Mouse (Mus musculus) liver, adult 2 months (tissue): ENCODE results near the gene Zc3h12d. TPM values are rescaled to one million over a fixed set of nuclear protein-coding genes. Genes with fewer than 3 reads are reported as not detected.

Experiments used
- DNase-seq: peaks from one replicate; pipeline ENCODE4 v3.0.0-alpha.2; 2011; ENCODE audit warnings: low read depth, low spot score; ENCODE audit errors: extremely low read depth
- H3K27ac ChIP-seq: fragments of 200-500 bp; replicated peaks from 2 replicates; pipeline ENCODE4 v1.5.1; 2012; ENCODE audit warnings: low read depth, mild to moderate bottlenecking, control low read depth, inconsistent platforms, low read length; ENCODE audit not compliant: insufficient read depth
- H3K27me3 ChIP-seq: fragments of 200-500 bp; 2 replicates; pipeline ENCODE4 v1.6.1; 2012; ENCODE audit warnings: mild to moderate bottlenecking, moderate library complexity, low read length, inconsistent platforms; ENCODE audit not compliant: control insufficient read depth, insufficient read depth
- H3K36me3 ChIP-seq: fragments of 200-500 bp; 2 replicates; pipeline ENCODE4 v1.6.1; 2012; ENCODE audit warnings: low read length, inconsistent platforms; ENCODE audit not compliant: control insufficient read depth, insufficient read depth
- H3K4me1 ChIP-seq: fragments of 200-500 bp; 2 replicates; pipeline ENCODE4 v1.6.1; 2011; ENCODE audit warnings: low read length; ENCODE audit not compliant: control insufficient read depth, insufficient read depth
- H3K4me3 ChIP-seq: fragments of 200-500 bp; 2 replicates; pipeline ENCODE4 v1.5.1; 2011; ENCODE audit warnings: low read depth, mild to moderate bottlenecking, control low read depth, low read length, moderate library complexity; ENCODE audit not compliant: insufficient read depth
- H3K79me2 ChIP-seq: fragments of 200-500 bp; 2 replicates; pipeline ENCODE4 v1.6.1; 2012; ENCODE audit warnings: inconsistent platforms, mild to moderate bottlenecking, low read length, moderate library complexity; ENCODE audit not compliant: control insufficient read depth, insufficient read depth
- H3K9ac ChIP-seq: fragments of 200-500 bp; 2 replicates; pipeline ENCODE4 v1.6.1; 2012; ENCODE audit warnings: low read depth, mild to moderate bottlenecking, control low read depth, inconsistent platforms, low read length
- CTCF ChIP-seq: fragments of 200-500 bp; IDR thresholded peaks from 2 replicates; pipeline ENCODE4 v1.5.1; 2011; ENCODE audit warnings: low read depth, low read length, control low read depth
- POLR2A ChIP-seq: fragments of 200-500 bp; IDR thresholded peaks from 2 replicates; pipeline ENCODE4 v1.6.1; 2011; ENCODE audit warnings: low read length, control low read depth; ENCODE audit not compliant: insufficient read depth; ENCODE audit errors: extremely low read depth
- WGBS: fragments of 180-500 bp; shearing (Covaris S2); methylation state at CpG from one replicate; pipeline ENCODE4 v1.1.7; 2018; 5-methylcytosine and 5-hydroxymethylcytosine counted together
- polyA plus RNA-seq: library from polyadenylated mRNA; depleted of rRNA; stranded (reverse); fragments of >200 nt; gene quantifications from 2 replicates; pipeline ENCODE4 v1.2.3, GENCODE M21; 2012
- total RNA-seq: library from RNA; depleted of rRNA; stranded (reverse); fragments of >200 nt; gene quantifications from 2 replicates; pipeline ENCODE4 v1.2.3, GENCODE M21; 2014

Zc3h12d gene
- total and polyA plus RNA-seq, 2 experiments = 1.6 to 2.2 TPM

DNA sequence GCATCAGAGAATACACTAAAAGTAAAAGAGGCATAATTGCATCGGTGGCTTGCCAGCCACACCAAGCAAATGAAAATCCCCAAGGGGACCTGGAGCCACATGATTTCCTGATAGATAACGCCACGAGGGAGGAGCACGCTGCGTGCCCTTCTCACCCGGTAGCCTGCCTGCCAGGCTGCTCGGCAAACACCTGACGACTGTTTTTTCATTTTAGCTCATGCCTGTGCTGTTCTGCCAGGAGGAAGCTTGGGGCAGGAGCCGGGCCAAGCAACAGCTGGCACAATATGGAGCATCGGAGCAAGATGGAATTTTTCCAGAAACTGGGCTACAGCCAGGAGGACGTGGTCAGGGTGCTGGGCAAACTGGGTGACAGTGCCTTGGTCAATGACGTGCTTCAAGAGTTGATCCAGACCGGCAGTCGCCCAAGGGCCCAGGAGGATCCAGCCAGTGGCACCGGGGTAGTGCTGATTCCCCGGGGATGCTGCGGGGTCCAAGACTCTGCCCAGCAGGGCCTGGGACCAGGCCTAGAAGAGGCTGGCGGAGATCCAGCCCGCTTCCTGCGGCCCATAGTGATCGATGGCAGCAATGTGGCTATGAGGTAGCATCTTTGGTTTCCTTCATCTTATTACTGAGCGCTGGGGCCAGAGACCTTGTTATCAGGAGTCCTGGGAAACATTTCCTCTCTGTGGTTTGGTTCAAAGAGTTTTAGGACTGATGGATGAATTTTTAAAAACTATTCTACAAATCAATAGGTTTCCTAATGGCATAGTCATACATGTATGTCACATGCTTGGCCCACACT lies 7.5 kb downstream of the Zc3h12d start:
- H3K27ac ChIP-seq = peak overlapping the region; percentile 66
- H3K9ac ChIP-seq = 0 out of 2 replicates have a peak overlapping the region, but pooled peaks have one; percentile 7
- peaks cover 16% of the 10 kb centered on the region for H3K4me1 ChIP-seq
- TF ChIP-seq POLR2A (no peak), CTCF (no peak)
- 27% methylated on average over 22 of the region's 22 CpGs for WGBS
- peak; percentile 97 for DNase-seq
- no peaks in the 10 kb centered on the region for H3K36me3 ChIP-seq
- H3K4me3 ChIP-seq = no peak overlapping the region
- H3K79me2 ChIP-seq = no peaks in the 10 kb centered on the region
- H3K27me3 ChIP-seq = no peaks in the 10 kb centered on the region

DNA sequence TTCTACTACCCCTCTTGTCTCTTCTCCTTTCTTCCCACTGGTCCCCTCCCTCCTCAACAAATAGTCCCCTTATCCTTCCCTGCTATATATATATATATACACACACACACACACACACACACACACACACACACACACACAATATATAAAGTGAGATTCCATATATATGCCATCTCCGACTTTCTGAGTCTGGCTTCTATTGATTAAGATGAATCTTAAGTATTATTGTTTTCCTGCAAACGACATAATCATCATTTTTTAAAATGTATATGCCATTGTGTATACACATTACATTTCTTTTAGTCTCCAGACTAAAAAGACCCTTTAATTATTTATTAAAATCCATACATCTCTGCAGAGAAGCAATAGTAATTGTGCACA lies 8.1 kb downstream of the Zc3h12d start:
- H3K79me2 ChIP-seq = no peaks in the 10 kb centered on the region
- DNase-seq = no peak
- H3K36me3 ChIP-seq = no peaks in the 10 kb centered on the region
- no peak overlapping the region for H3K9ac ChIP-seq
- peaks cover 16% of the 10 kb centered on the region for H3K4me1 ChIP-seq
- TF ChIP-seq CTCF (no peak), POLR2A (no peak)
- no peaks in the 10 kb centered on the region for H3K27me3 ChIP-seq
- 91% methylated on average over 2 of the region's 2 CpGs for WGBS
- H3K27ac ChIP-seq = no peak overlapping the region
- H3K4me3 ChIP-seq = no peak overlapping the region

DNA sequence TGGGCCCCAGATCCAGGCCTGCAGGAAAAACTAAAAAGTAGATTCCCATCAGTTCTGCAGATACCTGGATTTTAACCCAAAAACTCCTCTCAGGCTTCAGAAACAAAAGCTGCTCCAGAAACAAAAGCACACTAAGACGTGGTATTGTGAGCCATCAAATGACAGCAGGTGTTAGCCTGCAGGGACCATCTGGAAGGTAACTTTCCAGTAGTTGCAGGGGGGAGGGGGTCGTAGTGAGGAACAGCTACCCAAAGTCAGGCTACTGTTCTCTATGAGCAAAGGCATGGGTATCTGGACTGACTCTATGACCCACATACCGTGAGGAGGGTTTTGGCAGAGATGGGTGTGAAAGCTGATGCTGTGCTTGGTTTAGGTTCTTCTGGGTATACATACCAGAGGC lies 8.5 kb downstream of the Zc3h12d start:
- TF ChIP-seq CTCF (no peak), POLR2A (no peak)
- Histone ChIP-seq H3K79me2 (no peaks in the 10 kb centered on the region), H3K27me3 (no peaks in the 10 kb centered on the region), H3K27ac (no peak overlapping the region), H3K9ac (no peak overlapping the region), H3K36me3 (no peaks in the 10 kb centered on the region), H3K4me1 (peaks cover 16% of the 10 kb centered on the region), H3K4me3 (no peak overlapping the region)
- WGBS = 91% methylated on average over 3 of the region's 3 CpGs
- no peak for DNase-seq

DNA sequence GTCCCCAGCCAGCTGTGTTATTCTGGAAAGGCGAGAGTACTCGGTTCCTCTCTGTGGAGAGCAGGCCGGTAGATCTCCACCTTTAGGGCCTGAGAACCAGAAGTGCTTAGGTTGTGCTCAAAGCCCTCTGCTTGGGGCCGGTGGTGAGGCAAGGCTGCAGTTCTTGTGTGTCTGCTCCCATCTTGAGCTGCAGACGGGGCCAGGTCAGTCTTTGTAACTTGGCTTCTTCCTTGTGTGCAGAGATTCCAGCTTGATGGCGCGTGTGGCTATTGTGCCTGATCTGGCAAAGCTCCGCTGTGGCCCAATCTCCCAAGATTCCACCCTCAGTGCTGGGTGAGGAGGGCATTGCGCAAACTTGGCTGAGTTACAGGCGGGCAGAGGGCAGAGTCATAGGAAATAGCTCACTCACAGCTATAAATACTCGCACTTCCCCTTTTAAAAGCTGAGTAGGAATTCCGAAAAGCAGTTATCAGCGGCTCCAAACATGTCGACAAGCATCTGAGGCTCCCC lies 9.4 kb downstream of the Zc3h12d start:
- no peak overlapping the region; the same call in 1 of the 2 replicates for H3K4me3 ChIP-seq
- H3K27ac ChIP-seq = peak overlapping the region; percentile 49
- no peak overlapping the region for H3K9ac ChIP-seq
- no peak for TF ChIP-seq POLR2A
- no peak for TF ChIP-seq CTCF
- DNase-seq = peak; percentile 96
- peaks cover 16% of the 10 kb centered on the region for H3K4me1 ChIP-seq
- H3K36me3 ChIP-seq = no peaks in the 10 kb centered on the region
- 6% methylated on average over 14 of the region's 14 CpGs for WGBS
- no peaks in the 10 kb centered on the region for H3K79me2 ChIP-seq
- H3K27me3 ChIP-seq = no peaks in the 10 kb centered on the region

DNA sequence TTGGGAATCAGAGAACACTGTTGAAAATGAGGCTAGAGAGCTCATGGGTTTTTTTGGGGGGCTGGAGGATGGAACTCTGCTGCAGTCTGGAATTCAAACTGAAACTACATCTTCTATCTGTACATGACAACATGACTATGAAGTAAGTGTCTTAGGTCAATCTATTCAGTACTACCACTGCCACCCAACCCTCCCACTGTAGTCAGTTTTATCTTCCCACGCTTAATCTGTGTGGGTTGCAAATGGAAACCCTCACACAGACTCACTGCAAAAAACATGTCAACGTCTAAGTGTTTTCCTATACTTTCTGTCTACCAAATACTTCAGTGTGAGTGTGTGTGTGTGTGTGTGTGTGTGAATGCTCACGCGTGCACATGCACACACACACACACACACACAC lies 10.9 kb downstream of the Zc3h12d start:
- Histone ChIP-seq H3K4me1 (peaks cover 16% of the 10 kb centered on the region), H3K36me3 (no peaks in the 10 kb centered on the region), H3K9ac (no peak overlapping the region), H3K27ac (no peak overlapping the region), H3K4me3 (no peak overlapping the region), H3K79me2 (no peaks in the 10 kb centered on the region), H3K27me3 (no peaks in the 10 kb centered on the region)
- DNase-seq = no peak
- 97% methylated on average over 4 of the region's 4 CpGs for WGBS
- no peak for TF ChIP-seq POLR2A
- no peak for TF ChIP-seq CTCF

DNA sequence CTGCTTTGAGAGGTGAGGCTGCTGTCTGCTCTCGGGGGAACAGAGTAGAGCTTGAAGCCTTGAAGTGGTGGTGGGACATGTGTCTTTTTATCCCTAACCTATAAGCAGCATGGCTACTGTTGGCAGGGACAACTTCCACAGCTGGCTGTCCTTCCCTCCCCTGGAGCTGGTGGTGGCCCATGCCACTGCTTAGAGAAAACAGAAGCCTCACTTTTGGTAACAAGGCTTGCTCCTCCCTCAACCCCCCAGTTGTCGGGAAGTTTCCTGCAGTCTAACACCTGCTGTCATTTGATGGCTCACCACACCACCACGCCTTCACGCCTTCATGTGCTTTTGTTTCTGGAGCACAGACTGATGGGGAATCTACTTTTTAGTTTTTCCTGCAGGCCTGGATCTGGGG lies 11.9 kb downstream of the Zc3h12d start:
- no peaks in the 10 kb centered on the region for H3K36me3 ChIP-seq
- WGBS = 89% methylated on average over 4 of the region's 4 CpGs
- H3K27ac ChIP-seq = no peak overlapping the region
- no peaks in the 10 kb centered on the region for H3K79me2 ChIP-seq
- H3K27me3 ChIP-seq = no peaks in the 10 kb centered on the region
- H3K4me3 ChIP-seq = no peak overlapping the region
- TF ChIP-seq CTCF (no peak), POLR2A (no peak)
- DNase-seq = no peak
- no peak overlapping the region for H3K9ac ChIP-seq
- H3K4me1 ChIP-seq = peaks cover 13% of the 10 kb centered on the region
